Mouse (Mus musculus) lung, postnatal 4 days (tissue): ENCODE data around the gene Camk2g.

Source experiments
- DNase-seq, 2 experiments: peaks; one replicate each; pipeline ENCODE4 v3.0.0; 2021

Gene Camk2g

DNA sequence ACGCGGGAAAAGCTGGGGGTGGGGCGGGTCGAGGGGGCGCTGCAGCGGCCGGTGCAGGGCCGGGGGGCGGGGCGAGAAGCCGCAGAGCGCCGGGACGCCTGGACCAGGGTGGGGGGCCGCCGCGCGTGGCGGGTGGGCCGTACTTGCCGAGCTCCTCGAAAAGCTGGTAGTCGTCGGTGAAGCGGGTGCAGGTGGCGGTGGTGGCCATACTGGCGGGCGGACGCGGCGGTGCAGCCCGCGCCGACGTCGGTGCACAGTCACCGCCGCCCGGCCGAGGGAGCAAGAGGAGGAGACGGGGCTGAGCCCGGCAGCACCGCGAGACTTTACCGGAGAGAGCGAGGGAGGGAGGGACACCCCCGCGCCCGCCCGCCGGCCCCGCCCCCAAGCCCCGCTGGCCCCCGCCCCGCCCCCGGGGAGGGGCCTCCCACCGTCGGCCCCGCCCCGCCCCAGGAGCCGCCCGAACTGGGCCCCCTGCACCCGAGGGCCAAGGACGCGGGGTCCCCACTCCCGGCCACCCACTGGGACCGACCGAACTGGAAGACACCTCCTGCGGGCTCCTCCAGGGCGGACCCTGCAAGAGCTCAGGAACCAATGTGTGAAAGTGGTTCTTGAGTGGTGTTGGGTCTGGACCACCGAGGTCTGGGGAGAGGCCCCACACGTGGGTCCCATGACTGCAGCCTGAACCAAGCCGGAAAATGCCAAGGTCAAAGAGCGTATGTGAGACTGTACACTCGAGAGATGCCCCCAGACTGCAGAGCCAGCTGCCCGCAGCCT, at the start of gene Camk2g:
Camk2g (minus strand) TSS at position 331 of the 774 bp plus-strand sequence.
- peak; percentile 89 to 92 for DNase-seq

DNA sequence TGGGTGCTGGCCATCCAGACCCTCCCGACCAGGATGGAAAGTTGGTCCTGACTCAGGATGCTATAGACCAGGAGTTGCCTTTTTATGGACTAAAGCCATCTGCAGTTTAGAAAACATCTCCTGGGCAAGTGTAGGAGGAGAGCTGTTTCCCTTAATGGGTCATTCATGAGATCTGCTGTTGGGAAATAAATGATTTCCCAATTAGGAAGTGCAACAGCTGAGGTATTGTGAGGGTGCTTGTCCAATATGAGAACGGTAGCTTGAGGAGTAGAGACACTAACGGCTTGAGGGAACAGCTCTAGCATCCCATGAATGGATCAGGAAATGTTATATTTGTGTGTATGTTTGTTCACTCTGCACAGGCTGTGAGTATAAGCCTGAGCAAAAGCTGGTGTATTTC, 48.7 kb upstream of the Camk2g start:
- DNase-seq: no peak

DNA sequence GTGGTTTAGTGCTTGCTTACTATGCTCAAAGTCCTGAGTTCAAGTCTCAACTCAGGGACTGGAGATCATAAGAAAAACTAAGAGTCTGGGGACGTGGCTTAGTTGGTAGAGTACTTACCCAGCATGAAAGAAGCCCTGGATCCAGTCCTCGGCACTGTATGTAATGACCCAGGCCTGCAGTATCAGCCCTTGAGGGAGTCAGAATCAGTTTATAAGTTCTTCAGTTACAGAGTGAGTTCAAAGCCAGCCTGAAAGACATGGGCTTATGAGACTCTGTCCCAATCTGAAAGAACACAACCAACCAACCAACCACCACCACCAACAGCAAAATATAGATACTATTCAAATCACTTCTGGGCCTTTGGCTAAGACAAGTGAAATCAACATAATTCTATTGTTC, 47.6 kb upstream of the Camk2g start:
- no peak for DNase-seq

DNA sequence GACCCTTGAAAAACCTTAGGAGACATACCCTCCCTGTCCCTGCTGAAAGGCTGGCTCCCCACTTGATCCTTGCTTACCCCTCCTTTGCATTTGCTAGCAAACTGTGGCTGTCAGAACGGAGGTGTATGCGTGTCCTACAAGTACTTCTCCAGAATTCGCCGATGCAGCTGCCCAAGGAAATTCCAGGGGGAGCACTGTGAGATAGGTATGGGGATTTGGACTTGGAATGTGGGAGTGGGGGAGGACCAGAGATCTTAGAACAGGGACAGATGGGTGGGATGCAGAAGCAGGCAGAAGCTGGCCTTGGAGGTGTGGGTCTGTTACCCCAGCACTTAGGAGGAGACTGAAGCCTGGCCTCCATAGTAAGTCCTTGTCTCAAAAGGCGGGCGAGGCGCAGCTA, 43.8 kb upstream of the Camk2g start:
- no peak for DNase-seq

DNA sequence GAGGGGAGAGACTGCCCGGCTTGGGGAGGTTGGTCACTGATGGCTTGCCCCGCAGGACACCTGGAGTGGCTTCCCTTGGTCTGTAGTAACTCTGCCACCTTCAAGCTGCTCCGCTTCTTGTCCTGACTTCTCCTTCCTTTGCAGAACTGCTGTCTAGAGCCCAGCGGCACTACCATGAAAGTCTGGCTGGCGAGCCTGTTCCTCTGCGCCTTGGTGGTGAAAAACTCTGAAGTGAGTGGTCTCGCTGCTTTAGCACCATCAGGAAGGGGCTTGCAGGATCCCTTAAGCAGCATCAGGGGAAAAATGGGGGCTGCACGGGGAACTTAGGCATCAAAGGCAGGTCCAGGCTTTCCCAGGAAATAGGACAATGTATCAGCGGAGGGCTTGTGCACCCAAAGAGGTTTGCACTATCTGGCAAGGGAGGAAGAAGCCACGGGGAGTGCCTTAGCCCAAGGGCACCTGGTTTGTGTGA, 43.1 kb upstream of the Camk2g start:
- no peak for DNase-seq

DNA sequence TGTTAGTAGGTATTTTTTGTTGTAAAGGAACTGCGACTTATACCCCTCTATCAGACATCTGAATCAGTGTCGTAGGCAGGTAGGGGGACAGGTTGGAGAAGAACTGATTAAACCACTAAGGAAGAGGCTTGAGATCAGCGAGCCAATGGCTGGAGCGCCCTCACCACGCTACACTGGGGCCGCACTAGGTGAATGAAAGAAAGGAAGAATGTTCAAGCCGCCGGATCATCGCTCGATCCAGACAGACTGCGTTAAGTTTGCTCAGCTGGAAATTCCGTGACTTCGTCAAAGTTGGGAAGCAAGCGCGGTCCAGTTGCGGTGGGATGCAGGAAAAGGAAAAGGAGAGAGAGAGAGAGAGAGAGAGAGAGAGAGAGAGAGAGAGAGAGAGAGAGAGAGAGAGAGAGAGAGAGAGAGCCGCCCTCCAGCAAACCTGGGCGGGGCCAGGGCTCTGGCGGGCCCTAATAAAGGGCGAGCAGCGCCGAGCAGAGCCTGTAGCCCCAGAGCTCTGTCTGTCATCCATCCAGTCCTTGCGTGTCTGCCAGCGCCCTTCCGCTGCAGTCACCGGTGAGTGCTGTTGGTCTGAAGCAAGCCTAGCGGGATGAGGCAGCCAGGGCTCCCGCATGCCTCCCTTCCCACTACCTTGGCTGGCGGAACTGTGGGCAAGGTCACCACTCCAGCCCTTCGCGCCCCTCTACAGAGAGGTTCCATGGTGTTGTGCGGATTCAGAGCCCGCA, 42.5 kb upstream of the Camk2g start, which contains the start of gene Plau:
Plau (plus strand) TSS at position 490 of the 734 bp plus-strand sequence.
- peak; percentile 73 to 76 for DNase-seq

DNA sequence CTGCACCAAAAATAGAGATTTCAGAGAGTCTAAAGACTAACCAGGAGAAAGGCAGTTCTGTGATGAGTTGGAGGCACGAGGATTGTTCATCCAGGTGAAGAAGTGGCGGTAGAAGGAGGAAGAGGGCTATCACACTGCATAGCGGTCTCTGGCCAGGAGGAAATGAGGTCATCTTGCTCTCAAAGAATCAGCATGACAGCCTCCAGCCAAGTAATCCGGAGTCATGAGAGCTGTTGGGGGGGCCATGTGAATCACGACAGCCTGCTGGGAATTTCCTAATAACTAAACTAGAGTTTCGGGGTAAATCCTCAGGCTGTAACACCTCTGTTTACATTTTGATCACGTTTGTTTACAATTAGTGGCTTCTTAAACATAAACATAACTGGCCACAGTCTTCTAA, 40.2 kb upstream of the Camk2g start:
- no peak for DNase-seq

DNA sequence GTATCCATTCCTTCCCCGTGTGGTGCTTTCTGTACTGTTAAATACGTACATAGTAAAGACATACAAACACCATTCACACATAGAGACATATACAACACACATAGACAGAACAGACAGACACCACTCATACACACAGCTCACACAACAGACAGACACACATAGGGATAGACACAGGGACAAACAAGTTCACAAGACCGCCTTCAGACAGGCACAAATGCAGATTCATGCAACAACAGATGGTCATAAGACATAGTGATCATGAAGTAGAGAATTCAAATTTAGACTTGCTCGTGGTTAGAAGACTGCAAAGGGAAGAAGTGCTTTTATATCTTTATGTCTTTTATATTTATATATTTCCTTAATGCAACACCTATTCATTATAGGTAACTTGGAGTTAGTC, 39.6 kb upstream of the Camk2g start:
- DNase-seq: no peak

DNA sequence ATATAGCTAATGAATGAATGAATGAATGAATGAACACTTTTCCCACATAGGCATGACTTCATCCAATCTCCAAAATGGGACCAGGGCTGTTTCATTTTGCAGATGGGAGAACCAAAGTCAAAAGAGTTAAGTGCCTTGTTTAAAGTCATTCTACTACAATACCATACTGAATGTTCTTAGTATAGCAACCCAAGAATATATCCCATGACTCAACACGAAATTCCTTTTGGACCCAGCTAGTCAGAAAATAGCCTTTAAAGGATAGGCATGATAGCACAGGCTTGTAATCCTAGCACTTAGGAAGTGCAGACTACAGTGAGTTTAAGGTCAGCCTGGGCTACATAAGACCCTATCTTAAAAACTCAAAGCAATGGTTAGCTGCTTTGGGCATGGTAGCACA, 38.0 kb upstream of the Camk2g start:
- DNase-seq: no peak

DNA sequence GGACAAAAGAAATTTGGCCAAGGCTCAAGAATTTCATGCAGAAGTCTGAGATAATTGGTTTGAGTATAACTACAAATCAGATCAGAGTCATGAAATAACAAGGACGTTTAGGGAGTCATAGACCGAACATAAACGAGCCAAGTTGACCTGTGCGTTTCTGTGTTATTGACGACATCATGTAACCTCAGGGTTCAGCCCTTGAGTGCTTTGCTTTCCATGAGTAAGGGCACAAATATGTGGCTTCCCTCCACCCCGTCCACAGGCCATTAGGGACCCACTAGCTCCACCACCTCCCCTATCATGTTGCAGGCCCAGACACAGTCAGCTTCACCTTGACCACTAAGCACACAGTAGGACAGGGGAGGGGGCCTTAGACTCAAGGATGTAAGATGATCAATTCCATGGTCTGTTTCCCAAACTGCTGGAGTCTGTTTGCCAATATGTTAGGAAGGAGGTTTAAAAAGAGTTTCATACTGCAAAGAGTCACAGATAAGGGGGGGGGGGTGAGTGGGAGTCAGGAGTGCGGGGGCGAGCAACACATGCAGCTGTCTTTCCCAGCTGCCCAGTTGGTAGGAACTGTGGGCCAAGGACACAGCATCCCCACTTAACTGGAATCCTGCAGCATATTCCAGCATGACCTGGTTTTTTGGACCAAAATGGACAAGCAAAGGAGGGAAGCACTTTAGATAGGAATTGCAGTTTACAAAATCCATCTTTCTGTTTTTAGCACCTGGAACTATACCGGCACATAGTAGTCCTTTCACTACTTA, 37.4 kb upstream of the Camk2g start:
- no peak for DNase-seq

DNA sequence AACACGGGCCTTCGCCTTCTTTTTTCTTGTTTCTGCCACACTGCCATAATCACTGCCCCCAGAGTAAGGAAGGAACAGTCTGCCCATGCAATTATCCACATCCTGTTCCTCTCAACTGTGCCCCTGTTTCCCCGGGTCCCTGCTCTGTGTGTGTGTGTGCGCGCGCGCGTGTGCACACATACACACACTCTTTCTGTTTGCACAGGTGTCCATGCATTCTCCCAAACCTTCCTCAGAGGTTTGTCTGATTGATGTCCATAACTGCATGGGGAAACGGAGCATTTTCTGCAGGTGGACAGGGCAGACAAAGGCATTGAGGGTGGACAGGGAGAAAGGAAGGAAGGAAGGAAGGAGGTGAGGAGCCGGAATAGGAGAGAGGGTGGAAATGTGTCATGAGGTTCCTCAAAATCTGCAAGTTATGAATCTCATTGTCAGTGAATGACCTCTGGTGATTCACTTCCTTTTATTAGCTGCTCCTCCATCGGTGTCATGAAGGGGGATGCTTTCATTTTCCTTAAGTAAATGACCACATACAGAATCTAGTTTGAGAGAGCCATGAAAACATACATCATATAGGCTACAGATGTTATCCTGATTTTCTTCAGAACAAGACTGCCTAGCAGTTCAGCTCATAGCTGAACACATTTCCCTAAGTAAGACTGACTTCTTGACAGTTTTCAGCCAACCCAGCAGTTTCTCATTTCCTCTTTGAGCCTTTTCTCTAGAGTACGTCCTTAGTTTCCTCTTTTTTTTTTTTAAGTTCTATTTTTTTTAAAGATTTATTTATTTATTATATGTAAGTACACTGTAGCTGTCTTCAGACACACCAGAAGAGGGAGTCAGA, 35.9 kb upstream of the Camk2g start:
- no peak for DNase-seq

DNA sequence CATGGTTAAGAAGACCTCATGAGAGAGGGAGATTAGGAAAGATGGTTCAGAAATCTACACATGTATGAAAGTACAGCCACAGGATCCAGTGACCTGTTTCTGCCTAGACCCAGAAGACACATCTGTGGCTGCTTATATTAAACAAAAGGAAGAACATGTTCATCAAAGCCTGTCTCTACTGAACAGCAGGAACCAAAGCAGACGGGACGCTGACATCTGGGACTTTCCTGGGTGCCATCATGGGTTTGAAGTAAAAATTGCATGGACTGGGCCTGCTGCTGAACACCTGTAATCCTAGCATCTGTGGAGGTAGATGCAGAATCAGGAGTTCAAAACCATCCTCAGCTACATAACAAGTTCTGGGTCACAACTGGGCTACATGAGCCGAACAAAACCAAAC, 34.6 kb upstream of the Camk2g start:
- DNase-seq: no peak

DNA sequence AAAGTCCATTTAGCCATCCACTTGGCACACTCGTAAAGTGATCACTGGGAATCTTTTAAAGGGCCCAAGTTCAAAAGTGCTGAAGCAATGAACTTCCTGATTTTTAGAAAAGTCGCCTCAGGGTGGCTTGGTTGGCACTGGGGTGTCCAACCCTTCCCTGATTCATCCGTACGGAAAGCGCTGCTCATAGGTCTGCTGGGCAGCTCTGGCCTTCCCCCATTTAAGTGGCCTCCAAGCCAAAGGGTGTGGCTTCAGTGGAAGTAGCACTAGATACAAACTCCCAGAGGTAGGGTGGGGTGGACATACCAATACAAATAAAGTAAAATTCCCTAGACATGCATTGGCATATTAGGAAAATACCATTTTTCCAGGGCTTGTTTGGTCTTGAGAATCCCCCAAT, 33.6 kb upstream of the Camk2g start:
- DNase-seq: no peak

DNA sequence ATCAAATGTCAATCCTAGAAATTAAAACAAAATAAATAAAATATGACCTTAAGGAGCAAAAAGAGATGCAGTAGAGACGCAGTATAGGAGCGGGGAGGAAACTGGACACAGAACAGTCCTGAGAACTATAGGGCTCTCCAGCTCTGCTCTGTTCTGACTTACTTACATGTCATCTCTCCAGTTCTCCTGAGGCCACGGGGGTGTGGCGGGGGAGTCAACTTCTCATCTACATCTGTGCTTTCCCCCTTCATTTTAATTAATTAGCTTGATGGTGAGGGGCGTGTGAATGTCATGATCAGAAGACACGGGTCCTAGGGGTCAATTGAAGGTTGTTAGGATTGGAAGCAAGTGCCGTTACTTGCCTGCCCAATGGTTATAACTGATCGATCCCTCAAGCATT, 33.2 kb upstream of the Camk2g start:
- DNase-seq: no peak

DNA sequence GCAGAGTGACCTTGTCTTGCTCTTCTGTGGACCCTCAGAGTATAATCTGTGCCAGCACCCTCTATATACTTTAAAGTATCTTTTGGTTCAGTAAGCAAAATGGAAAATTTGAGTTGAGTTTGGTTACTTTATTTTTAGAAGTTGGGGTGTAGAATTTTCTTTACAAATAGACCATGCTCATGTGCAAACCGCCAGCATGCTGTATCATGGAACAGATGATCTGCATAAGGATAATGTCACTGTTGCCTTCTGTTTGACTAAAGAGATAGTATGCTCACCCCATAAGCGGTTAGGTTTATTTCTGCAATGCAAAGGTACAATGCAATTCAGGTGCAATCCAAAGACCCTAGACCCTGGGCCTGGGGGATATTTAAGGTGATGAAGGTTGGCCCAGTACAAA, 31.6 kb upstream of the Camk2g start:
- DNase-seq: no peak

DNA sequence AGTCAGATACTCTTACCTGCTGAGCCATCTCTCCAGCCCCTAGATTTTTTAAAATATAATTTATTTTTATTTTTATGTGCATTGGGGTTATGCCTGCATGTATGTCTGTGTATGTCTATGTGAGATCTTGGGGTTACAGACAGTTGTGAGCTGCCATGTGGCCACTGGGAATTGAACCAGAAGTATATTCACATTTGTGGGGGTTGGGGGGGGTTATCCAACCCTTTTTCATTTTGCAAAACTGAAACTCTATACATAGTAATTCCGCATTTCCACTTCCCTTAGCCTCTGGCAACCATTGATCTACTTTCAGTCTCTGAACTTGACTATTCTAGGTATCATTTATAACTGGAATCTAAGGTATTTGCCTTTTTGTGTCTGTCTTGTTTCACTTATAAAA, 30.6 kb upstream of the Camk2g start:
- no peak for DNase-seq

DNA sequence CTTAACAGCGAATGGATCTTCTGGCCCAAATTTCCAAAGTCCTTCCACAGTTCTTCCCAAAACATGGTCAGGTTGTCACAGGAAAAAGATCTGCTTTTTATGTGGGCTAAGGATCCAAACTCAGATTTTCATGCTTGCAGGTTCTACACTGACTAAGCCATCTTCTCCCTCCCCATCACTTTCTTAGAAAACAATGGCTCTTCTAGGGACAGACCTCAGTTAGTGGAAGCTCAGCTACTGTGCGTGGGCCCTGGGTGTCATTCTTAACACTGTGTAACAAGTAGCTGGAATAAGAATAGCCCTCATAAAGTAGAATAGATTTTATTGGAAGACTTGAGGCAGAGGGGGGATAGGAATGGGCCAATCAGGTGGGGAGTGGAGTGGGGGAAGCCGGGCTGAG, 21.6 kb upstream of the Camk2g start:
- no peak for DNase-seq

DNA sequence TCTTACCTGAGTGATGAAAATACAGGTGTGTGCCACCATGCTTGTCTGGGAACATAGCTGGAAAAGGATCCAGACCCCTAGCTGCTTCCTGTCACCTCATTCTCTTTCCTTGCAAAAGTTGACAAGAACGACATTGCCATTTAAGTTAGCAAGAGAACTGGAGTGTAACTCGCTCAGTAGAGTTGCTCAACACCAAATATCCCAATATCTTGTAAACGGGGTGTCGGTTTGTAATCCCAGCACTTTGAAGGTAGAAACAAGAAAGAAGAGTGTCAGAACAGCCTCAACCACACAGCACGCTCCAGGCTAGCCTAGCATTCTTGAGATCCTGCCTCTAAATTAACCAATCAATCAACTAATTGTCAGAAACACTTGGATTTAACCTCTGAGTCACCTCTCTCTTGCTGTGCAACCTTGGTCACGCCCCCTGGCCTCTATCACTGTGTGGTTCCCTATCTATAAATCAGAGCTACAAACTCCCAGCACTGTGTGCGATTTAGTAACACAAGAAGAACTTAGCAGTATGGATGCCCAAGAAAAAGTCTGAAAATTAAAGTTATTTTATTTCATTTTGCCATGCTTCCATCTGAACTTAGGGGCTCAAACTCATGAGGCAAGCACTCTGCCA, 18.0 kb upstream of the Camk2g start:
- DNase-seq: no peak

DNA sequence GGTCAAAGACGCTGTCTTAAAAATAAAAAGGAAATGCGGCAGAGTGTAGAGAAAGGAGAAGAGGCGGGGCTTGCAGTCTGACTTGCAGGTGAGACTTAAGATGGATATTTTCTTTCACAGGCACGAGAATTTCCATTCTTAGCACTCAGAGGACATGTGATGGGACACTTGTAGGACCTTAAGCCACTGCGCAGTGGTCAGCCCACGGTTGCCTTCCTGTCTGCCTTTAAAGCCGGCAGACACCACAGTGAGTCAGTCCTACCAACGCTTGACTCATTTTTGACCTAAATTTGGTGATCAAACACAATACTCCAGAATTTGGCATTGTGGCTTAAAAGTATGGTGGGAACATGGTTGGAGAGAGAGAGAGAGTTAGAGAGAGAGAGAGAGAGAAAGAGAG, 17.3 kb upstream of the Camk2g start:
- no peak for DNase-seq

DNA sequence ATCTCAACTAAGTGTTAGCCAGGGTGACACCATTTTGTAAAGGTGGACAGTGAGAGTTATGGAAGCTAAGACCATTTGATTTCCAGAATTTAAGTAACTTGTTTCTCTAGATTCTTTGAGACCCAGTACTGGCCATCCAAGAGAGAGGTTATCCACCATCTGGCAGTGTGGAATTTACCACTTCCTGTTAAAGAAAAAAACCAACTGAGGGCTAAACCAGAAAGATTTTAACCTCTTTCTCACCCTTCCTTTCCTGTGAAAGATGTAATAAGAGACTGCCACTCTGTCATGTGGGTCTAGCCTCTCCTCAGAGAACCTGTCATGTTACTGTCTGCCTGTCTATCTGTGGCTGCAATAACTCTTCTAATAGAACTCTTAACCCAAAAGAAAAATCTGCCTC, 15.9 kb upstream of the Camk2g start:
- DNase-seq: no peak

DNA sequence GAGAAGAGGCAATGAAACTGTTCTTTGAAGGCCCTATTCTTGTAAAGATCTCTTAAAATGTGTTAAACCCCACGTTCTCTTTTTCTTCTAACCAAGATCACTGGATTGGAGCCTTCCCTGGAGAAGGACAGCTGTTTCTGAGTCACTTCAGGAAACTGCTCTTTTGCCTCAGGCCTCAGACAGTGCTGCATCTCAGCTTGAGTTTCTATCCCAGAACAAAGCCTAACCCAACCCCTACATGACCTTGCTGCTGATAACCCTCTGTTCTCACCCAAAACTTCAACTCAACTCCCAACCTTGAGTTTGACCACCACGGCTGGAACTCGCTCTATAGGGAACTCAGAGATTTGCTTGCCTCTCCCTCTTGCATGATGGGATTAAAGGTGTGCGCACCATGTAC, 15.5 kb upstream of the Camk2g start:
- no peak for DNase-seq
